Mouse (Mus musculus): Measurements from ENCODE around the gene Sgcg.

Gene Sgcg

GRCm38 (mm10) chr14:61258352-61258751 lies at the start of gene Sgcg:
Gene Sgcg (minus strand): TSS chr14:61258490.
- DNase-seq (ENCODE audit: low read depth) = no peak

GRCm38 (mm10) chr14:61303969-61304609 lies 45.8 kb upstream of the Sgcg start:
- no peak for DNase-seq (ENCODE audit: low read depth)

GRCm38 (mm10) chr14:61302428-61302827 lies 44.1 kb upstream of the Sgcg start:
- DNase-seq (ENCODE audit: low read depth) = no peak

- DNase-seq (ENCODE audit: low read depth) = no peak
Measured at GRCm38 (mm10) chr14:61301323-61301722, 43.0 kb upstream of the Sgcg start.

GRCm38 (mm10) chr14:61299810-61300209 lies 41.5 kb upstream of the Sgcg start:
- DNase-seq (ENCODE audit: low read depth) = no peak

- DNase-seq (ENCODE audit: low read depth) = peak; percentile 64
Measured at GRCm38 (mm10) chr14:61294738-61295079, 36.4 kb upstream of the Sgcg start.

GRCm38 (mm10) chr14:61293884-61294737 lies 35.8 kb upstream of the Sgcg start:
- peak; percentile 73 for DNase-seq (ENCODE audit: low read depth)

- no peak for DNase-seq (ENCODE audit: low read depth)
Measured at GRCm38 (mm10) chr14:61290664-61291063, 32.4 kb upstream of the Sgcg start.

- no peak for DNase-seq (ENCODE audit: low read depth)
Measured at GRCm38 (mm10) chr14:61288606-61289286, 30.5 kb upstream of the Sgcg start.

GRCm38 (mm10) chr14:61278676-61279300 lies 20.5 kb upstream of the Sgcg start:
- no peak for DNase-seq (ENCODE audit: low read depth)

- peak; percentile 43 for DNase-seq (ENCODE audit: low read depth)
Measured at GRCm38 (mm10) chr14:61277285-61277684, 19.0 kb upstream of the Sgcg start.

GRCm38 (mm10) chr14:61274414-61275198 lies 16.3 kb upstream of the Sgcg start:
- DNase-seq (ENCODE audit: low read depth) = no peak

GRCm38 (mm10) chr14:61267908-61268475 lies 9.7 kb upstream of the Sgcg start:
- DNase-seq (ENCODE audit: low read depth) = no peak

GRCm38 (mm10) chr14:61259084-61259483 lies 794 bp upstream of the Sgcg start:
- no peak for DNase-seq (ENCODE audit: low read depth)

- DNase-seq (ENCODE audit: low read depth) = no peak
Measured at GRCm38 (mm10) chr14:61252596-61253388, 5.5 kb downstream of the Sgcg start.

- no peak for DNase-seq (ENCODE audit: low read depth)
Measured at GRCm38 (mm10) chr14:61246444-61246843, 11.8 kb downstream of the Sgcg start.

GRCm38 (mm10) chr14:61242611-61243010 lies 15.7 kb downstream of the Sgcg start:
- peak; percentile 20 for DNase-seq (ENCODE audit: low read depth)

- no peak for DNase-seq (ENCODE audit: low read depth)
Measured at GRCm38 (mm10) chr14:61238751-61239150, 19.5 kb downstream of the Sgcg start.

GRCm38 (mm10) chr14:61237101-61237654 lies 21.1 kb downstream of the Sgcg start:
- no peak for DNase-seq (ENCODE audit: low read depth)

- DNase-seq (ENCODE audit: low read depth) = no peak
Measured at GRCm38 (mm10) chr14:61235846-61236474, 22.3 kb downstream of the Sgcg start.

Data from naive thymus-derived CD4-positive, alpha-beta T cell, adult 2 months (primary cell).